Mouse (Mus musculus) Patski (cell line): ENCODE data around the gene Pld5. TPM values are rescaled to one million over a fixed set of nuclear protein-coding genes. Genes with fewer than 3 reads are reported as not detected.
"Not testable (repeated sequence)": the region's sequence is repeated elsewhere in the genome, so short reads cannot be mapped to it uniquely, and the experiment has no call there.

ENCODE experiments used
- ATAC-seq: fragments of 100-300 bp; one replicate; pipeline ENCODE4 v1.8.0; 2021
- CTCF ChIA-PET: fragments of 350-600 bp; sonication (Branson Sonifier 250); formaldehyde crosslinking; loops from one replicate; lab custom pipeline; 2022; ENCODE audit warnings: inconsistent platforms; lab: Charles Lee
- POLR2A ChIA-PET: fragments of 350-600 bp; sonication (Branson Sonifier 250); formaldehyde crosslinking; loops from one replicate; lab custom pipeline; 2022; ENCODE audit warnings: antibody characterized with exemption, inconsistent platforms; lab: Charles Lee
- DNase-seq: peaks from one replicate; pipeline ENCODE4 v3.0.0-alpha.2; 2011; ENCODE audit warnings: low read depth, low spot score
- H3K27me3 ChIP-seq: fragments of 371-371 bp; one replicate; pipeline ENCODE4 v1.5.1; 2021
- CTCF ChIP-seq: fragments of 100-300 bp; IDR thresholded peaks from one replicate; pipeline ENCODE4 v1.5.1; 2021
- in situ Hi-C: fragments of 300-500 bp; cut with MboI; formaldehyde crosslinking; loops from 3 replicates; pipeline ENCODE4 v1.11.1; 2018; ENCODE audit warnings: low pct_unique_long_range_greater_than_20kb, mixed read lengths
- polyA plus RNA-seq: library from polyadenylated mRNA; unstranded; gene quantifications from one replicate; pipeline ENCODE4 v1.2.3, GENCODE M21; 2021

Gene Pld5
- polyA plus RNA-seq, 1 experiment from 2014 or later = not detected

GRCm38 (mm10) chr1:176013497-176014268 is 261.4 kb downstream of the Pld5 start:
- no peak for TF ChIP-seq CTCF
- peaks cover 5% of the 10 kb centered on the region for H3K27me3 ChIP-seq
- in situ Hi-C loops = no loop called here
- DNase-seq (no peak), ATAC-seq (no peak)
- POLR2A ChIA-PET = no interaction called here
- CTCF ChIA-PET = interaction anchor here (0.6 to 1.8 kb wide), 3 partner anchors 12 to 18 kb away, joined by 3 to 4 read pairs (median 4); no protein-coding TSS in a partner anchor

DNA sequence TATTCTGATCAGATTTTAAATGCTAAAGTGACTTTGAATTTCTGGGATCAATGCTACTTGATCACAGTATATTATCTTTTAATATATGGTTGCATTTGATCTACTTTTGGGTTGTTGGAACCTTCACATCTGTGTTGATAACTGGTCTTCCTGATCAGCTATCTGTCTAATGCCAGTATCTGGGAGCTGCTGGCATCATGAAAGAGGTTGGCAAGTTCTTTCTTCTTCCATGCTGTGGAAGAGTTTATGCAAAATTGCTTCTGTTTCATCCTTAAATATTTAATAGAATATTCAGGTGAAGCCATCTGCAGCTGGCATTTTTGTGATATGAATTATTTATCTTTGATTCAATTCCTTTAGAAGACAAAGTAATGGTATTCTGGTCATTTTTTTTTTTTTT is 263.6 kb downstream of the Pld5 start:
- DNase-seq (no peak), ATAC-seq (no peak)
- in situ Hi-C loops = no loop called here
- ChIA-PET POLR2A (no interaction called here), CTCF (no interaction called here)
- no peak for TF ChIP-seq CTCF
- peaks cover 5% of the 10 kb centered on the region for H3K27me3 ChIP-seq

DNA sequence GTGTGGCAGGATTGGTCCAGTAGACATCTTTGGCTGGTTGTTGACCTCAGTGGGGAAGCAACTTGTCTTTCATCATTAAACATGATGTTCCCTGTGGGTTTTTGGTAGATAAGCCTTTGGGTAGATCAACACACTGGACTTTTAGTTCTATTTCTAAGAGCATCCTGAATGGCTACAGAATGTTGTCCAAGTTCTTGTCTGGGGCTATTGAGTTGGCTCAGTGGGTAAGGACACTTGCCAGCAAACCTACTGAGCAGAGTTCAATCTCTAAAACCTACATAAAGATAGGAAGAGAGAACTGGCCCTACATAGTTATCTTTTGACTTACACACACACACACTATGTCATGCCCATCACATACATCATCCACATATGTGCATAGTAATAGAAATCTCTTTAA is 264.0 kb downstream of the Pld5 start:
- ChIA-PET CTCF (interaction anchor here (1.3 kb wide), 1 partner anchor 28 kb away, joined by 3 read pairs; no protein-coding TSS in a partner anchor), POLR2A (no interaction called here)
- in situ Hi-C loops = no loop called here
- TF ChIP-seq CTCF = no peak
- peaks cover 5% of the 10 kb centered on the region for H3K27me3 ChIP-seq
- DNase-seq (no peak), ATAC-seq (no peak)

GRCm38 (mm10) chr1:176008411-176008810 is 266.7 kb downstream of the Pld5 start:
- no peaks in the 10 kb centered on the region for H3K27me3 ChIP-seq
- POLR2A ChIA-PET = no interaction called here
- no peak for DNase-seq
- CTCF ChIA-PET = no interaction called here
- in situ Hi-C loops = no loop called here
- ATAC-seq = no peak
- no peak for TF ChIP-seq CTCF

DNA sequence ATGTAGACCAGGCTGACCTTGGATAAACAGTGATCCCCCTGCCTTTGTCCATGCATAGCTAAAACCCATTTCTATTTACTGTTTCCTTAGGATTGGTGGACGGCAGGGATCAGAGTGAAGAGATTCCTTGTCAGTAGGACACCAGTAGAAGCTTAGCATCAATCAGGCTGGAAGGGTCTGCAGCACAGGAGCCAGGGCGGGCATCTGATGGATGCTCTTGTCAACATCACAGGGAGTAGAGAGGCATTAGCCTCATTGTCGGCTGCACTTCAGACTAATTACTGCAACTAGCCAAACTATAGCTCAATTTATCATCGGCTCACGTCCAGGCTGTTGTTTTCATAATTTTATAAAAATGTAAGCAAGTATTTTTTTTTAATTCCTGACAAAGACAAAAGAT is 274.5 kb downstream of the Pld5 start:
- CTCF ChIA-PET = interaction anchor here (1.2 kb wide), 1 partner anchor 9 kb away, joined by 3 read pairs; no protein-coding TSS in a partner anchor

DNA sequence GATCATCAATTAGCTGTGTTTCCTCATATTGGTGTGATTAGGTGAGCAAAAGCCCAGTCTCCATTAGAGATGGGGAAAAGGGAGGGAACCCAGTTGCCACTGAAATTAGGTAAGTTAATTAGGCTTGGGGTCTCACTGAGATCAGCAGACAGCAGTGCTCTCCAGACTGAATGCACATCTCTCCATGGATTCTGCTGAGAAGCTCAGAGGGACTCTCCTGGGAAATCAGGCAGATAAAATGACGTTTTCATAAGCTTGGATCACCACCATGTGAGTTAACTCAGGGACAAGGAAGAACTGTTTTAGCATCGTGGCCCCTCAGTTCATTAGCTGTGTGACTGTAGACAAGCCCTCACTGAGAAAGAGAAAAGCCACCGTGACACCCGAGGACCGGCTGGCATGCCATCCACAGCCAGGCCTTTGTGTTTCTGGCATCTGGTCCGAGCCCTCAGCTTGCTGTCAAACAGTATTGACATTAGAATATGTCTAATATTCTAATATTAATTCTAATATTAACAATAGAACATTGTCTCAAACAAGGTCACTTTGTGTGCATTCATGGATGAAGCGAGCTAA is 277.9 kb downstream of the Pld5 start:
- ChIA-PET POLR2A (no interaction called here), CTCF (interaction anchor here (1.3 kb wide), 1 partner anchor 14 kb away, joined by 4 read pairs; no protein-coding TSS in a partner anchor)
- ATAC-seq (no peak), DNase-seq (no peak)
- no peaks in the 10 kb centered on the region for H3K27me3 ChIP-seq
- in situ Hi-C loops = no loop called here
- TF ChIP-seq CTCF = no peak

More for the DNA sequence above, 274.5 kb downstream of the Pld5 start:
- POLR2A ChIA-PET = no interaction called here
- no peak for TF ChIP-seq CTCF
- DNase-seq (no peak), ATAC-seq (no peak)
- H3K27me3 ChIP-seq = no peaks in the 10 kb centered on the region
- in situ Hi-C loops = no loop called here

GRCm38 (mm10) chr1:175988912-175989311 is 286.2 kb downstream of the Pld5 start:
- CTCF ChIA-PET = no interaction called here
- H3K27me3 ChIP-seq = no peaks in the 10 kb centered on the region
- ATAC-seq (no peak), DNase-seq (no peak)
- no peak for TF ChIP-seq CTCF
- in situ Hi-C loops = no loop called here
- POLR2A ChIA-PET = no interaction called here

DNA sequence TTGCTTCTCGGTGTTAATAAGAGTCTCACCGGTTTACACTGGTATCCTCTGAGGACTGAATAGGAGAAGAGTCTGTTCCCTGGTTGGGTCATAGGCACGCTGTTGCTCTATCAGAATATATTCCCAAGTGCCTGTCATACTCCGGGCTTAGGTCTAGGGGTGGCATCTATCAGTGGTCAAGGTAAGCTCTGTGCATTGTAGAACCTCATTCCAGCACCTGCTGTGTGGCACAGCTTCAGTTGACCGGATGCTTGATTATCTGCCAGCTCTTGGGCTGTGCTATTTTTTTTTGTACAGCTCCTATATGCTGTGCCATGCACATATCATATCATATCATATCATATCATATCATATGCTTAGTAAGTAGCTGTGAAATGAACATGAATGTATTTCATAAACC is 286.7 kb downstream of the Pld5 start:
- DNase-seq = no peak
- in situ Hi-C loops = no loop called here
- ChIA-PET POLR2A (no interaction called here), CTCF (no interaction called here)
- H3K27me3 ChIP-seq = peaks cover 2% of the 10 kb centered on the region
- no peak for ATAC-seq
- TF ChIP-seq CTCF = no peak

DNA sequence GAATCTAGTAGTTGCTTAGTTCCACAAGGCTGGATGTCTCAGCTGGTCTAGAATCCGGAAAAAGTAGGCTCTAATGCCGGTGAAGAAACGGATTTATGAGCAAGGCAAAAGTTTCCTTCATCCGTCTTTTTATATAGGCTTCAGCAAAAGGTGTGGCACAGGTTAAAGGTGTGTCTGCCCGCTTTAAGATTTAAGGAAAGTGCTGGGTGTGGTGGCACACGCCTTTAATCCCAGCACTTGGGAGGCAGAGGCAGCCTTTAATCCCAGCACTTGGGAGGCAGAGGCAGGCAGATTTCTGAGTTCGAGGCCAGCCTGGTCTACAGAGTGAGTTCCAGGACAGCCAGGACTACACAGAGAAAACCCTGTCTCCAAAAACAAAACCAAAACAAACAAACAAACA is 296.1 kb downstream of the Pld5 start, which contains the start of gene Rbm8a2:
TSS of gene Rbm8a2 (minus strand) at position 101 of the 400 bp plus-strand sequence.
- POLR2A ChIA-PET, in situ Hi-C loops, ATAC-seq, CTCF ChIA-PET, DNase-seq, H3K27me3 ChIP-seq: not testable (repeated sequence)

DNA sequence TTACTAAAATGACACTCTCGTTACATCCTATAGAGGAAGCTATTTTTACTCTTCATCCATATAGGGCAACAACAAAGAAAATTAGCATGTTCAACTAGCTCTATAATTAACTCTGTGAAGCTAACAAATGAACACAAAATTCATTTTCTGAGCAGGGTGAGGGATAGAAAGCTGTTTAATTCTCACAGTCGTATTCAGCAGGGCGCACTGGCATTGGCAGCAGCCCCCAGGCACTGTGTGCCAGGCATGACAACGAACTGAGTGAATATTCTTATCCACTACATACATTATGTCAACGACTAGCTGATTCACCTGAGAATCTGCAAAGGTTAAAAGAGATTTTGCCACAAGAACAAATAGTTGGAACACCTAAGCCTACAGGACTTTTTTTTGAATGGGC is 304.4 kb downstream of the Pld5 start:
- ATAC-seq = no peak
- ChIA-PET POLR2A (no interaction called here), CTCF (no interaction called here)
- no peak for DNase-seq
- in situ Hi-C loops = no loop called here
- H3K27me3 ChIP-seq = no peaks in the 10 kb centered on the region
- TF ChIP-seq CTCF = no peak
